Mouse (Mus musculus) embryonic facial prominence, embryonic 15.5 days (tissue): Measurements from ENCODE around the gene Cdh4. TPM values are rescaled to one million over a fixed set of nuclear protein-coding genes. Genes with fewer than 3 reads are reported as not detected.

Experiments
- ATAC-seq: fragments of 200-750 bp; cut with Nextera tagmentation; 2 replicates; pipeline ENCODE4 v1.8.0; 2017; ENCODE audit warnings: low read depth, moderate TSS enrichment; ENCODE audit not compliant: insufficient number of reproducible peaks, low FRiP score, low TSS enrichment
- H3K27ac ChIP-seq: fragments of 300-500 bp; sonication (generic); replicated peaks from 2 replicates; pipeline ENCODE4 v1.5.1; 2015; ENCODE audit warnings: mild to moderate bottlenecking, inconsistent platforms
- H3K27me3 ChIP-seq: fragments of 300-500 bp; sonication (generic); 2 replicates; pipeline ENCODE4 v1.6.1; 2015; ENCODE audit warnings: inconsistent platforms
- H3K36me3 ChIP-seq: fragments of 300-500 bp; sonication (generic); 2 replicates; pipeline ENCODE4 v1.6.1; 2015; ENCODE audit warnings: mild to moderate bottlenecking, inconsistent platforms
- H3K4me1 ChIP-seq: fragments of 300-500 bp; sonication (generic); 2 replicates; pipeline ENCODE4 v1.6.1; 2015; ENCODE audit warnings: inconsistent platforms
- H3K4me2 ChIP-seq: fragments of 300-500 bp; sonication (generic); replicated peaks from 2 replicates; pipeline ENCODE4 v1.6.1; 2015; ENCODE audit warnings: mild to moderate bottlenecking, inconsistent platforms
- H3K4me3 ChIP-seq: fragments of 300-500 bp; sonication (generic); replicated peaks from 2 replicates; pipeline ENCODE4 v1.5.1; 2015; ENCODE audit warnings: mild to moderate bottlenecking, inconsistent platforms
- H3K9ac ChIP-seq: fragments of 300-500 bp; sonication (generic); 2 replicates; pipeline ENCODE4 v1.6.1; 2015; ENCODE audit warnings: inconsistent platforms
- H3K9me3 ChIP-seq: fragments of 300-500 bp; sonication (generic); replicated peaks from 2 replicates; pipeline ENCODE4 v1.6.1; 2016; ENCODE audit warnings: inconsistent platforms
- WGBS: fragments of 180-500 bp; shearing (Covaris S2); methylation state at CpG from one replicate; pipeline ENCODE4 v1.1.7; 2015; 5-methylcytosine and 5-hydroxymethylcytosine counted together
- polyA plus RNA-seq: library from polyadenylated mRNA; unstranded; fragments of >200 nt; fragmentation: Nextera tagmentation; extraction: Ambion mirVana; gene quantifications from 2 replicates; pipeline ENCODE4 v1.2.1, GENCODE M21; 2015

Gene Cdh4
- polyA plus RNA-seq, 1 experiment from 2014 or later = 10.8 TPM

DNA sequence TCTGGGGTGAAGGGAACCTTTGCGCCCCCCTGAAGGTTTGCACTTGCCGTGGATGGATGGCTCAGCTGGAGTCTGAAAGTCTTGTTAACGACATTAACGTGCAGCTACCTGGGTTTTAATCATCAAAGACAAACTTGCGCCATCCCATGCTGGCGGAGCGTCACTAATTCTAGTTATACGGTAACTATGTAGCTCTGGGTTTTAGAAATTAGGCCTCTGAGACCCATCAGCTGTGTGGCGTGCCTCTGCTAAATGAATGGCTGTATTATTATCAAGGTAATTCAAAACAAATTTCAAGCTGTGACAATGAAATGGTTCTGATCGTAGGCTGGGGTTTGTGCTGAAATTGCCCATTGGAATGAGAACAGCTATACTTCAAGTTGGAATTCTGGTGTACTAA is 228.5 kb downstream of the Cdh4 start:
- no peak overlapping the region for H3K4me2 ChIP-seq
- H3K36me3 ChIP-seq = no peaks in the 10 kb centered on the region
- no peak for ATAC-seq
- peaks cover 50% of the 10 kb centered on the region for H3K27me3 ChIP-seq
- H3K9me3 ChIP-seq = no peaks in the 10 kb centered on the region
- no peak overlapping the region for H3K9ac ChIP-seq
- no peak overlapping the region for H3K27ac ChIP-seq
- H3K4me1 ChIP-seq = no peaks in the 10 kb centered on the region
- 44% methylated on average over 10 of the region's 10 CpGs for WGBS
- no peak overlapping the region for H3K4me3 ChIP-seq

DNA sequence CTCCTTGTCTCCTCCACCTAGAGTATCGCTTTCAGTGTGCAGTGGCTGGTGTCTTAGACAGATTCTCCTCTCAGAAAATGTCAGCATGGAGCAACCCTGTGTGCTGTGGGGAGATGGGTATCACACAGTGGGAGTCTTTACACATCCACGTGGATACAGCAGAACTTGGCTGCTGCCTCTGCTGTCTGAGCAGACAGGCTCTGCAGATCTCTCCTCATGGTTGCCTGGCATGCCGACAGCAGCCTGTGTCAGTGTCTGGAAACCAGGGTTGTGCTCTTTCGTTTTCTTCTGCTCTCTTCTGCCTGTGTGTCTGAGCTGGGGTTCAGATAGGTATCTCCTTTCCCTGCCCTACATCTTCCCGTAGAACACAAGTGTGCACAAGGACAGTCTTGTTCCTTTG is 237.6 kb downstream of the Cdh4 start:
- peaks cover 62% of the 10 kb centered on the region for H3K27me3 ChIP-seq

DNA sequence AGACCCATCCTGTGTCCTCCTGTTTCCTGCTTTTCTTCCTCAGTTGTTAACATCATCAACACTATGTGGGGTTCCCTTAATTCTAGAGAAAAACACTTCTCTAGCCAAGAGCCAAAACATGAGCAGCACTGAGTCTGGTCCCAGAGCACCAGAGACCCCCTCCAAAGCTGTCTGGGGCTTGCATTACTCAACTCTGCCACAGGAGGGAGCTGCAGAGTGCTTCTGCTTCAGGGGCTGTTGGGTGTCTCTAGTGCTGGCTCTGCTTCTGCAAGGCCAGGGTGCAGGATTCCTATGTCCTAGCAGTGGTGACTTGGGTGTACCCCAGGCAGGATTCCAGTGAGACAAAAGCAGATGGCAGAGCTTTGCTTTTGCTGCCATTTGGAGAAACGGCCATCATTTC is 239.2 kb downstream of the Cdh4 start:
- no peak for ATAC-seq
- Histone ChIP-seq H3K27me3 (peaks cover 68% of the 10 kb centered on the region), H3K4me3 (no peak overlapping the region), H3K9ac (no peak overlapping the region), H3K4me2 (no peak overlapping the region), H3K4me1 (no peaks in the 10 kb centered on the region), H3K36me3 (no peaks in the 10 kb centered on the region), H3K27ac (no peak overlapping the region), H3K9me3 (no peaks in the 10 kb centered on the region)
- WGBS = 86% methylated on average over 1 of the region's 1 CpGs

More for the DNA sequence above, 237.6 kb downstream of the Cdh4 start:
- Histone ChIP-seq H3K4me2 (no peak overlapping the region), H3K9ac (no peak overlapping the region), H3K36me3 (no peaks in the 10 kb centered on the region), H3K9me3 (no peaks in the 10 kb centered on the region), H3K27ac (no peak overlapping the region), H3K4me1 (no peaks in the 10 kb centered on the region), H3K4me3 (no peak overlapping the region)
- no peak for ATAC-seq
- 62% methylated on average over 5 of the region's 5 CpGs for WGBS

DNA sequence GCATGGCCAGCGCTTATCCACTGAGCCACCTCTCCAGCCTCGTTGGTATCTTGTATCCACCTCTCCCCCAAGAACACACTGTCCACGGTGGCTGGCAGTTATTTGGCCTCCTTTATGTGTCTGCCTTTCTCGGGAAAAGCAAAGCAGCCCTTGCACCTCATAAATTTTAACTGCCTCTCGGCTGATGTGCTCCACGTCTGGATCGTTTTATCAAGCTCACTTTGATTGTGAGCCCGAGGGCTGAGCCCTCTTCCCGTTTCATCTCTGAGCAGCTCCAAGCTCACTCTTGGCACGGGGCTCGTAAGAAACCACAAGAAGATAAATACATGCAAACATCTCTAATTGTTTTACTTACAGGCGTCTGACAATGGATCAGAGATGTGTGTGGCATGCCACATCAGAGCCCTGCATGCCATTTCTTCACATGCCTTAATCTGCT is 245.0 kb downstream of the Cdh4 start:
- no peak overlapping the region for H3K9ac ChIP-seq
- no peaks in the 10 kb centered on the region for H3K36me3 ChIP-seq
- H3K4me1 ChIP-seq = no peaks in the 10 kb centered on the region
- ATAC-seq = no peak
- peaks cover 52% of the 10 kb centered on the region for H3K27me3 ChIP-seq
- no peak overlapping the region for H3K4me2 ChIP-seq
- H3K9me3 ChIP-seq = no peaks in the 10 kb centered on the region
- H3K4me3 ChIP-seq = no peak overlapping the region
- WGBS = 21% methylated on average over 12 of the region's 12 CpGs
- H3K27ac ChIP-seq = no peak overlapping the region

DNA sequence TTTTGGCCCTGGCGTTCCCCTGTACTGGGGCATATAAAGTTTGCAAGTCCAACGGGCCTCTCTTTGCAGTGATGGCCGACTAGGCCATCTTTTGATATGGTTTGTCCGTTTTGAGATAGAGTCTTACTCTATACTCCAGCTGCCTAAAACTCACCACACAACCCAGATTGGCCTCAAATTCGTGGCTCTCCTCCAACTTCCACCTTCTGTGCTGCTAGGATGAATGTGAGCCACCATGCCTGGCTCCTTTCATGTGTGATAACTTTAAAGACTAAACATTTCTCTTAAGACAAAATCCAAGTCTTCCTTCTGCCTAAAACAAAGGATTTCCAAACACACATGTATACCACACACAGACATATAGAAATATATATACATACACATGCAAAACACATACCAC is 246.7 kb downstream of the Cdh4 start:
- WGBS = 75% methylated on average over 5 of the region's 5 CpGs
- H3K36me3 ChIP-seq = no peaks in the 10 kb centered on the region
- no peaks in the 10 kb centered on the region for H3K4me1 ChIP-seq
- no peak overlapping the region for H3K4me3 ChIP-seq
- ATAC-seq = no peak
- no peak overlapping the region for H3K9ac ChIP-seq
- no peak overlapping the region for H3K27ac ChIP-seq
- H3K4me2 ChIP-seq = no peak overlapping the region
- H3K27me3 ChIP-seq = peaks cover 61% of the 10 kb centered on the region
- H3K9me3 ChIP-seq = no peaks in the 10 kb centered on the region

DNA sequence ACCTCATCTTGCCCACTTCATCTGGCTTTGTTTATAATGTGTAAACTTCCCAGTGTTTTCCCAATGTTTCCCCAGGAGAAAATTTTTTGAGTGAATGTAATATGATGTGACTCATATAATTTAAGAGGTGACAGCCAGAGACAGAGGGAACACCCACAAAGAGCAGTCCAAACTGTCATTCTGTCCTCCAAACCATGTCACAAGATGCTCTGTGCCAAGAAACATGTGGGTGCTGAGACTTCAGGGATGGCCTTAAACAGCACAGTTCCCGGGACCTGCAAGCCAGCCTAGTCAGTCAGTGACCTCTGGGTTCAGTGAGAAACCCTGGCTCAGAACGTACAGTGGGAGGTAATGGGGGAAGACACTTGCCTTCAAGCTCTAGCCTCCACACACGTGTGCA is 247.5 kb downstream of the Cdh4 start:
- no peak for ATAC-seq
- WGBS = 65% methylated on average over 3 of the region's 3 CpGs
- H3K27me3 ChIP-seq = peaks cover 61% of the 10 kb centered on the region
- H3K9ac ChIP-seq = no peak overlapping the region
- H3K4me3 ChIP-seq = no peak overlapping the region
- no peaks in the 10 kb centered on the region for H3K36me3 ChIP-seq
- H3K4me2 ChIP-seq = no peak overlapping the region
- no peaks in the 10 kb centered on the region for H3K4me1 ChIP-seq
- H3K27ac ChIP-seq = no peak overlapping the region
- H3K9me3 ChIP-seq = no peaks in the 10 kb centered on the region

DNA sequence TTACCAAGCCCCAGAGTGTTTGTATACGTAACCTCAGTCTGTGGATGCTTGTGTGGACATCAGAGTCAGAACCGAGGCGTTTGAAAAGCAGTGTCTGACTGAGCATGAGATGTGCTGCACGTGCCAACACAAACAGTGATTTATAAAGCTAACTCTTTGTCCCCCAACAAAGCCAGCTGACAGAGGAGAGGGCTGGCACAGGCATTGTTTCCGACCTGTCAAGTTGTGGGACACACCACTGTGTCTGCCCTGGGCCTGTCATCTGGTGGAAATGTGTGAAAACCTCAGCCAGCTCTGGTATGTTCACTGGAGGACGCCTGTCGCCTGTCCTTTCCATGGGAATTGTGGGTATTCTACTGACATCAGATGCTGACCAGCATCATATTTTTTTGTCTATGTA is 248.3 kb downstream of the Cdh4 start:
- H3K9ac ChIP-seq = no peak overlapping the region
- no peaks in the 10 kb centered on the region for H3K36me3 ChIP-seq
- no peak overlapping the region for H3K4me3 ChIP-seq
- no peak overlapping the region for H3K4me2 ChIP-seq
- H3K27ac ChIP-seq = no peak overlapping the region
- WGBS = 52% methylated on average over 7 of the region's 7 CpGs
- H3K4me1 ChIP-seq = no peaks in the 10 kb centered on the region
- H3K9me3 ChIP-seq = no peaks in the 10 kb centered on the region
- no peak for ATAC-seq
- peaks cover 60% of the 10 kb centered on the region for H3K27me3 ChIP-seq

DNA sequence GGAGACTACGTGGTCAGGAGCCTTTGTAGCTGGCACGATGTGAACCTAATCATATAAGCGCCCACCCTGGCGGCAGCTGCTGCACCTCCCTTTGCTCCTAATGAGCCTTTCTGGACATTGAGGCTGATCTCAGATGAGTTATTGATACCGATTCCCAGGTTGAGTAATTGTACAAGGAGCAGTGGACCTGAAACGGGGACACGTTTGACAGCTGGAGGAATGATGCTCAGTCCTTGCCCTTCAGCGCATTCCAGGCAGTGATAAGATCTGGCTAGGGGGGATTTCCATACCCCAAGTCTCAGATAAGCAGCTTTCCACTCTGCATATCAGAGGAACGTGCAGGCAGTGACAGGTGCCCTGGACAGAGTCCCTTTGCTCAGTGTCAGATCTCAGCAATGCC is 252.7 kb downstream of the Cdh4 start:
- Histone ChIP-seq H3K4me1 (no peaks in the 10 kb centered on the region), H3K4me2 (no peak overlapping the region), H3K9me3 (no peaks in the 10 kb centered on the region), H3K27me3 (peaks cover 69% of the 10 kb centered on the region), H3K36me3 (no peaks in the 10 kb centered on the region), H3K27ac (no peak overlapping the region), H3K9ac (no peak overlapping the region), H3K4me3 (no peak overlapping the region)
- no peak for ATAC-seq
- WGBS = 63% methylated on average over 9 of the region's 9 CpGs

DNA sequence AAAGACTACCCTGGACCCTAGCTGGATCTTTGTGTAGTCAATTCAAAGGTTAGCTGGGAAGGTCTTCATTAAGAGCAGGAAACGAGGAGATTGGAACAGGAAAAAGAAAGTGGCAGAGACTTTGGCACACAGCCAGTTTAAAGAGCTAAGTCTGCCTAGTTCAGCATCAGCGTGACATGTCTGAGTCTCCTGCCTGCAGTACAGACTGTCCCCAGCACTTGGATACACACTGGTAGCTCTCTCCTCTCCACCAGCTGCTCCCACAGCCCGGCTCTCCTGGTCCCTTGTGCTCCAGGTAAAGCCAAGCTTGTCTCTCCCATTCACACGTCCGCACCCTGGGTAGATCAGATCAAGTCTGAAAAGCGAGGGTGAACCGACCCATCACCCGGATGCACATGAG is 255.4 kb downstream of the Cdh4 start:
- no peaks in the 10 kb centered on the region for H3K9me3 ChIP-seq
- no peak overlapping the region for H3K9ac ChIP-seq
- no peak overlapping the region for H3K27ac ChIP-seq
- H3K4me3 ChIP-seq = no peak overlapping the region
- no peak overlapping the region for H3K4me2 ChIP-seq
- H3K36me3 ChIP-seq = no peaks in the 10 kb centered on the region
- peaks cover 53% of the 10 kb centered on the region for H3K27me3 ChIP-seq
- WGBS = 68% methylated on average over 8 of the region's 8 CpGs
- no peak for ATAC-seq
- no peaks in the 10 kb centered on the region for H3K4me1 ChIP-seq

DNA sequence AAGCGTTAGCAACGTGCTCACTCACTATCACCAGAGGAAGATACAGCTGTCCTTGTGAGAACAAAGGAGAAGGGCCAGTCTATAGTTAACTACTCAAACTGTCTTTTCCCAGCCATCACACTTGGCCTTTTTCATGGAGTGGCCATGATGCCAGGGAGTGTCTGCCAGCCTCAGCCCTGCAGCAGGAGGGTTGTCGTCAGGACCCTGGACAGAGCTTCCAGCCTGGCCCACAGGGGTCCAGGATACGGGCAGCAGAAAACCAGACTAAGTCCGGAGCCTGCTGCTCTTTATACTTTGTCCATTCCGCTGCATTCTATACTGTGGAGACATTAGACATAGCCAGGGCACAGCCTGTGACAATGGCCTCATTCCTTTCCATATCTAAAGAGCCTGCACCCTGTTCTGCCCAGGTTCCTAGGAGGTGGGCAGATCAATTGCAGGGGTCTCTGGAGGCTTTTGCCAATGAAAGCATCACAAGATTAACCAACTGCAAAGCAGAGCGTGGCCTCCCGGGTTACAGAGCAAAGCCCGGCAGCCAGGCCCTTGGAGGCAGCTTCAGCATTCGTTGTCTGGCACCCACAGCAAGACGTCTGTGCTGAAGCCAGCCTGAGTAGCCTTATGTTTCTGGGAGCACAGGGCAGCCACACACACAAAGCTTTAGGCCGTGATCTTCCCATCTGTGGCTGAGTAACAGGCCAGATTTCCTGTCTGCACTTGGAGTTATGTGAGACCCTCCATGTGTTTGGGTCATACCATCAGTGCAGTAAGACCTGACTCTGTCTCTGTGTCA is 256.2 kb downstream of the Cdh4 start:
- Histone ChIP-seq H3K9me3 (no peaks in the 10 kb centered on the region), H3K9ac (no peak overlapping the region), H3K4me2 (no peak overlapping the region), H3K4me1 (no peaks in the 10 kb centered on the region), H3K36me3 (no peaks in the 10 kb centered on the region), H3K27me3 (peaks cover 45% of the 10 kb centered on the region), H3K4me3 (no peak overlapping the region), H3K27ac (no peak overlapping the region)
- 45% methylated on average over 12 of the region's 12 CpGs for WGBS
- no peak for ATAC-seq

DNA sequence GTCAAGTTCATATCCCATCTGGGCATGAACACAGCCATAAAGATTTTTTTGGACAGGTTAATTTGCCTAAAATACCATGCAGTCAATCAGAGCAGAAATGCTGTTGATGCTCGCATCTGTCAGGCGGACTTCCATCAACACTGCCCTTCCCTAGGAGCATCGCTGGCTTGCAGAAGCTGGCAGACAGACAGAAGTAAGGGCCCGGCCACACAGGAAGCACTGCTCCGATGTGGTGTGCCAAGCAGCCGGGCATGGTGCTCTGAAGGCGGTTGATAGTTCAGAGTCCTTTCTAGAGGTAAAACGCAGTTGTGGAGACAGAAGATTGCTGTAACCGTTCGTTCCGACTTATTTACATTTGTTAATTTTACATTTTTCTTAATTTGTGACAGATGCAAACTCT is 262.8 kb downstream of the Cdh4 start:
- ATAC-seq = no peak
- Histone ChIP-seq H3K9me3 (no peaks in the 10 kb centered on the region), H3K27me3 (peaks cover 14% of the 10 kb centered on the region; the same call in 1 of the 2 replicates), H3K36me3 (no peaks in the 10 kb centered on the region), H3K9ac (no peak overlapping the region), H3K4me2 (no peak overlapping the region), H3K27ac (no peak overlapping the region), H3K4me1 (no peaks in the 10 kb centered on the region), H3K4me3 (no peak overlapping the region)
- 66% methylated on average over 11 of the region's 11 CpGs for WGBS

DNA sequence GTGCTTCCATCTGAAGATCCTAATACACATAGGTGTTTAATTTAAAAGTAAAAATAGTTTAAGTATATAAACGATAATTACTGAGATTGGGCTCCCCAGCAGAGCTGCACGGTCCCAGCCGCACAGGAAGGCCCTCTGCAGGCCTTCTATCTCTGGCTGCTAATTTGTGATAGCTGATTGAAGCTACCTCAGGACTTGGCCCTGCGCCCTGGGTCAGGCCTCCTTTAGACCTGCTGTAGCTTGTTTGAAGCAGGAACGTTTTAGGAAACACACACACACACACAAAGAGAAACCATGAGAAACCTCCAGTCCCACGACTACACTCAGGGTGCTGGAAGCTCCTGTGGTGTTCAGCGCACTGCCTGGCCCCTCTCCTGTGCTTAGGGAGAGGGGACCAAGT is 263.2 kb downstream of the Cdh4 start:
- Histone ChIP-seq H3K4me2 (no peak overlapping the region), H3K27me3 (peaks cover 14% of the 10 kb centered on the region; the same call in 1 of the 2 replicates), H3K27ac (no peak overlapping the region), H3K36me3 (no peaks in the 10 kb centered on the region), H3K9me3 (no peaks in the 10 kb centered on the region), H3K4me3 (no peak overlapping the region), H3K4me1 (no peaks in the 10 kb centered on the region), H3K9ac (no peak overlapping the region)
- no peak for ATAC-seq
- 70% methylated on average over 7 of the region's 7 CpGs for WGBS
